Mouse (Mus musculus) cerebellum, adult 18-20 months (tissue): ENCODE results near the gene Rnase13.

ENCODE experiments used
- DNase-seq, 2 experiments: peaks; one replicate each; pipeline ENCODE4 v3.0.0; 2021

The Rnase13 gene

DNA sequence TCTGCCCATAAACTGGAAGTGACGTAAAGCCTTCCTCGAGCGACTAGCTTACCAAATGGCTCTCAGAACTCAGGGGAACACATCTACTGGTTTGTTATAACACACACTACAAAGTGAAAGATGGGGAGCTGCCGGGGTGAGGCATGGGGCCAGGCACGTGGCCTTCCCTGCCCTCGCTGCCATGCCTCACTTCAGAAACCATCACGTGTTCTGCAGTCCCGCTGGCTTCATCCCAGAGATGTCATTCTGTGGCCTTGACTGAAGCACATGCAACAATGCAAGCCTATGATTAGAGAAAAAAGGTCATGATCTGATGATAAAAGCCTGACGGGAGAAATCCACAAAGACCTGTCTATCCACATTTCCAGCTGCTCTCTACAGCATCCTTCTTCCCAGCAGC lies 50.8 kb downstream of the Rnase13 start:
- no peak for DNase-seq
